Mouse (Mus musculus) CD8-positive naive resting alpha-beta T cell, adult 57 days (primary cell): ENCODE measurements around the gene Zdhhc15. TPM values are rescaled to one million over a fixed set of nuclear protein-coding genes. Genes with fewer than 3 reads are reported as not detected.

Experiments
- total RNA-seq: library from RNA; stranded (reverse); gene quantifications from one replicate; pipeline ENCODE4 v1.2.4, GENCODE M21; 2023

The Zdhhc15 gene
- 11.6 TPM for total RNA-seq

DNA sequence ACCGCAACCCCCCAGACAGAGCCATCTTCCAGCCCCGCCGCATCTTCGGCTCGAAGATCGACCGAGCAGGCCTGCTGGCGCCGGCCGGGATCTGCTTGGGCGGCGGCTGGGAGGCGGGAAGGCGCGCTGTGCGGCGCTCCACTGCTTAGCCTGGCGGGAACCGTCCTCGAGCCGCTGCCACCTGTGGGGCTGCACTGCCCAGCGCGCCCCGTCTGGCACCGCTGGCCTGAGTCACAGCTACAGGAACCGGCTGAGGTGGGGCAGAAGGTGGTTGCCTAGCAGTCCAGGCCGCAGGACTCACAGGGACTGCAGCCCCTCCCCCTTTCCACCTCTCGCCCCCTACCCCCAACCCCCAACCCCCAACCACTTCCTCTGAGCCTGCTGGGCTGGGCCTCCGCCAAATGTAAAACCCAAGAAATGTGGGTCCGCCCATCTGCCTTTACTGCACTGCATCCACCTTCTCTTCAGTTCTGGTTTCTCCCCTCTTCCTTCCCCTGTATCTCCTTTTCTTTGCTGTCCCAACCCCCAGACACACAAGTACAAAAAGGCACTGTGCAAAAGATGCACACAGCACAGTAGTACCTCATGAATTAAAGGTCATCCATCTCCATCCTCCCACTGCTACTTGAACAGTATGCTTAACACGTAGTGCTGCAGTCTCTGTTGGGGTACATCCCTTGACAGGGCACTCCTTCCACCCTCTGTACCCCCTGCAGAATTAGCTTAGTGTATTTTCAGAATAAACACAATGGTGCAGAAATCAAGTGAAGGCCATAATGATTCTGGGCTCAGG is at the start of gene Zdhhc15:
TSS of gene Zdhhc15 (minus strand) at position 308 of the 793 bp plus-strand sequence.

Other genes starting within 250 kb of the Zdhhc15 start
- gene Uprt, start 188.2 kb downstream of the Zdhhc15 start, total RNA-seq: 12.2 TPM
- not detected for gene Magee2, start 186.2 kb upstream of the Zdhhc15 start, total RNA-seq